Mouse (Mus musculus) testis, adult 2 months (tissue): Measurements from ENCODE around the gene Rep15. TPM values are rescaled to one million over a fixed set of nuclear protein-coding genes. Genes with fewer than 3 reads are reported as not detected.

Experiments
- H3K27ac ChIP-seq: fragments of 200-500 bp; 2 replicates; pipeline ENCODE4 v1.5.1; 2012; ENCODE audit warnings: low read depth, low read length; ENCODE audit not compliant: control insufficient read depth, insufficient read depth
- H3K27me3 ChIP-seq: fragments of 200-500 bp; 2 replicates; pipeline ENCODE4 v1.6.1; 2012; ENCODE audit warnings: mild to moderate bottlenecking, low read length, moderate library complexity; ENCODE audit not compliant: control insufficient read depth, insufficient read depth
- H3K36me3 ChIP-seq: fragments of 200-500 bp; 2 replicates; pipeline ENCODE4 v1.6.1; 2012; ENCODE audit warnings: mild to moderate bottlenecking, low read length; ENCODE audit not compliant: control insufficient read depth, insufficient read depth
- H3K4me1 ChIP-seq: fragments of 200-500 bp; 2 replicates; pipeline ENCODE4 v1.6.1; 2012; ENCODE audit warnings: low read length; ENCODE audit not compliant: control insufficient read depth, insufficient read depth
- H3K4me3 ChIP-seq: fragments of 200-500 bp; 2 replicates; pipeline ENCODE4 v1.5.1; 2012; ENCODE audit warnings: low read depth, mild to moderate bottlenecking, low read length, moderate library complexity, mixed read lengths; ENCODE audit not compliant: control insufficient read depth
- CTCF ChIP-seq: fragments of 200-500 bp; IDR thresholded peaks from 2 replicates; pipeline ENCODE4 v1.5.1; 2012; ENCODE audit warnings: low read depth, mild to moderate bottlenecking, inconsistent platforms, low read length, moderate library complexity; ENCODE audit not compliant: control insufficient read depth, insufficient read depth, insufficient replicate concordance
- POLR2A ChIP-seq: fragments of 200-500 bp; IDR thresholded peaks from 2 replicates; pipeline ENCODE4 v1.6.1; 2012; ENCODE audit warnings: low read depth, mild to moderate bottlenecking, inconsistent platforms, low read length, moderate library complexity; ENCODE audit not compliant: control insufficient read depth
- polyA plus RNA-seq: library from polyadenylated mRNA; depleted of rRNA; stranded (reverse); fragments of >200 nt; gene quantifications from 2 replicates; pipeline ENCODE4 v1.2.3, GENCODE M21; 2012

Gene Rep15
- polyA plus RNA-seq, 1 experiment: 0.10 TPM

DNA sequence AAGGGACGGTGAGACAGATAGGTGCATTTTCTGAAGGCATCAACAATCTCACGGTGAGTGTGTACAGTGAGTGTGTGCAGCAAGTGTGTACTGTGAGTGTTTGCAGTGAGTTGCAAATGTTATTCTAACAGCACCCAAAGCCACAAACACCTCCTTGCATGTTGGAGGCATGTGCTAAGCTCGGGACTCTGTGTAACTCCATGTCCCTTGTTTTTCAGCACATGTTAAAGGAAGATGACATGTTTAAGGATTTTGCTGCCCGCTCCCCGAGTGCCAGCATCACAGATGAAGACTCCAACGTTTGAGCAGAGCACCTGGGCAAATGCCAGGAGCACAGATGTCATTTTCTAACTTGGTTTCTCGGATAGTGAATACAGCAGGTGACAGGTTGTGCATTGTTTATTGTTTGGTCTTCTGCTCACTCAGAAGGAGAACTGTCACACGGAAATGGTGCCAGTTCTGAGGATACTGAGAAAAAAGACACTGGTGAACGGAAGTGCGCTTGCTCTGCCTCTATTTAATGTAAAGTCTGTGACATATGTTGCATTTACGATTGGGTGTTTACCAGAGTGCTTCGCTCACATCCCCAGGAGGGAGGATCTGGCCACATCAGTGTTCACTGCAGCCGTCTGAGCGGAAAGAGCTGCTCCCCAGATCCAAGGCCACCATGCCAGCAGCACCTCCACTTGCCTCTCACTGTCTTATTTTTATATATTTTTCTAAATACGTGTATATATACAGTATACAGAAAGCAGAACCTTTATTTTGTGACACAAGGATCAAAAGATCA is 2.1 kb upstream of the Rep15 start:
- Histone ChIP-seq H3K27ac (no peak overlapping the region), H3K4me1 (no peaks in the 10 kb centered on the region; the same call in 1 of the 2 replicates), H3K27me3 (no peaks in the 10 kb centered on the region), H3K4me3 (no peak overlapping the region), H3K36me3 (no peaks in the 10 kb centered on the region)
- TF ChIP-seq CTCF: no peak
- TF ChIP-seq POLR2A: no peak

GRCm38 (mm10) chr6:147042291-147043290 is 10.2 kb downstream of the Rep15 start, which contains the start of gene Mrps35:
Gene Mrps35 (plus strand): TSS chr6:147042764.
- peaks cover 3% of the 10 kb centered on the region; the same call in 1 of the 2 replicates for H3K4me1 ChIP-seq
- TF ChIP-seq POLR2A (peak; percentile 80), CTCF (no peak)

GRCm38 (mm10) chr6:147043633-147044032 is 11.2 kb downstream of the Rep15 start:
- Histone ChIP-seq H3K4me3 (no peak overlapping the region), H3K4me1 (peaks cover 3% of the 10 kb centered on the region; the same call in 1 of the 2 replicates), H3K27me3 (no peaks in the 10 kb centered on the region), H3K36me3 (peaks cover 1% of the 10 kb centered on the region; the same call in 1 of the 2 replicates), H3K27ac (no peak overlapping the region)
- no peak for TF ChIP-seq CTCF
- TF ChIP-seq POLR2A: no peak

More at GRCm38 (mm10) chr6:147042291-147043290, 10.2 kb downstream of the Rep15 start, which contains the start of gene Mrps35:
- Histone ChIP-seq H3K4me3 (peak within 1 kb of the TSS; percentile 97), H3K27me3 (no peaks in the 10 kb centered on the region), H3K27ac (peak within 1 kb of the TSS; percentile 86), H3K36me3 (peaks cover 1% of the 10 kb centered on the region; the same call in 1 of the 2 replicates)

GRCm38 (mm10) chr6:147049239-147049805 is 16.9 kb downstream of the Rep15 start:
- H3K27ac ChIP-seq: no peak overlapping the region
- H3K36me3 ChIP-seq: peaks cover 1% of the 10 kb centered on the region; the same call in 1 of the 2 replicates
- H3K4me3 ChIP-seq: no peak overlapping the region
- no peaks in the 10 kb centered on the region for H3K27me3 ChIP-seq
- TF ChIP-seq POLR2A (no peak), CTCF (no peak)
- no peaks in the 10 kb centered on the region for H3K4me1 ChIP-seq

DNA sequence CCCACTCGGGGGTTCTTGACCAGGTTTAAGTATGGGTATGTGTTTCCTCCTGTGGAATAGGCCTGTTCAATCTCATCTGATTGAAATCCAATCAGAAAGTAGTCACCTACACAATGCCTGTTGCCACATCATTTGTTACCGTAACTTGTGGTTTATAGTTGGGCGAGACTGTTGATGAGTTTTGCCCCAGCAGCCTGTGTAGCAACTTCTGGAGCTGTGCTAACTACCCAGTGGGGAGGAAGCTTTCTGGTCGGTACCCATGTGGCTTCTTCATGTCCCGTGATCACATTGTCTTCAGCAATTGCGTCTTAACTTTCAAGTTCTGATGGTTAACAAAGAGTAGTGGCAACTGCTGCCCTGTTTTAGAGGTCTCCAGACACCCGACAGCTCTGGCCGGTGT is 19.3 kb downstream of the Rep15 start:
- Histone ChIP-seq H3K27me3 (no peaks in the 10 kb centered on the region), H3K27ac (no peak overlapping the region), H3K36me3 (peaks cover 1% of the 10 kb centered on the region; the same call in 1 of the 2 replicates), H3K4me3 (no peak overlapping the region), H3K4me1 (no peaks in the 10 kb centered on the region)
- TF ChIP-seq POLR2A: no peak
- no peak for TF ChIP-seq CTCF

DNA sequence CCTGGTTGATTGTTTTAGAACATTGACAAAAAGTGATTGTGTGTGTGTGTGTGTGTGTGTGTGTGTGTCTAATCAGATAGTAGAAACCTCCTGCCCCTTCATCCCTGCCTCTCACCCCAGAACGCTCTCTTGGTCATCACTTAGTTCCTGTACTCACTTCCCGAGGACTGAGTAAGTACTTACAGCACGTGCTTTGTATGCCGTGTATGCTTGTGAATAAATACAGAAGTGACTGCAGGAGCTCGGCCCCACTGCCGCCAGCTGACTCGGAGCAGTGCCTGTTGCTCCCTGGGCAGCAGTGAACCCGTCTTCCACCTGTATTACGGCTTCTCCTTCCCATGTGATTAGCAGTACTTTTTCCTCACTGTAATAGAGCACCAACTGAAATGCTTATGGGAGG is 20.1 kb downstream of the Rep15 start:
- H3K27me3 ChIP-seq: no peaks in the 10 kb centered on the region
- no peaks in the 10 kb centered on the region; the same call in 1 of the 2 replicates for H3K36me3 ChIP-seq
- no peaks in the 10 kb centered on the region for H3K4me1 ChIP-seq
- H3K27ac ChIP-seq: no peak overlapping the region
- no peak overlapping the region for H3K4me3 ChIP-seq
- no peak for TF ChIP-seq POLR2A
- no peak for TF ChIP-seq CTCF
